Mouse (Mus musculus) retina, postnatal 1 day (tissue): Measurements from ENCODE around the gene Gja5.

Experiments used
- DNase-seq: peaks from one replicate; pipeline ENCODE4 v3.0.0-alpha.2; 2012

The Gja5 gene

GRCm38 (mm10) chr3:96904393-96904792, at the start of gene Gja5:
Gene Gja5 (plus strand): TSS chr3:96904693.
- no peak for DNase-seq

- no peak for DNase-seq
Measured at GRCm38 (mm10) chr3:96855833-96856232, 48.7 kb upstream of the Gja5 start.

- DNase-seq: no peak
Measured at GRCm38 (mm10) chr3:96860498-96860897, 44.0 kb upstream of the Gja5 start.

GRCm38 (mm10) chr3:96867863-96868262, 36.6 kb upstream of the Gja5 start:
- DNase-seq: no peak

- DNase-seq: no peak
Measured at GRCm38 (mm10) chr3:96868566-96868965, 35.9 kb upstream of the Gja5 start.

GRCm38 (mm10) chr3:96869091-96869490, 35.4 kb upstream of the Gja5 start:
- no peak for DNase-seq

- no peak for DNase-seq
Measured at GRCm38 (mm10) chr3:96870270-96870669, 34.2 kb upstream of the Gja5 start.

GRCm38 (mm10) chr3:96871070-96871469, 33.4 kb upstream of the Gja5 start:
- DNase-seq: no peak

- DNase-seq: no peak
Measured at GRCm38 (mm10) chr3:96872501-96872900, 32.0 kb upstream of the Gja5 start.

- DNase-seq: no peak
Measured at GRCm38 (mm10) chr3:96874808-96875571, 29.5 kb upstream of the Gja5 start.

GRCm38 (mm10) chr3:96879536-96879935, 25.0 kb upstream of the Gja5 start:
- no peak for DNase-seq

- no peak for DNase-seq
Measured at GRCm38 (mm10) chr3:96880385-96880784, 24.1 kb upstream of the Gja5 start.

GRCm38 (mm10) chr3:96881557-96881956, 22.9 kb upstream of the Gja5 start:
- no peak for DNase-seq

GRCm38 (mm10) chr3:96882061-96882849, 22.2 kb upstream of the Gja5 start:
- no peak for DNase-seq

GRCm38 (mm10) chr3:96883690-96884089, 20.8 kb upstream of the Gja5 start:
- no peak for DNase-seq

GRCm38 (mm10) chr3:96902336-96902999, 2.0 kb upstream of the Gja5 start:
- DNase-seq: no peak

- DNase-seq: peak; percentile 95
Measured at GRCm38 (mm10) chr3:96904851-96905541, 503 bp downstream of the Gja5 start, which contains the start of gene Gpr89. Gene Gpr89 (minus strand): TSS chr3:96905346.

- DNase-seq: no peak
Measured at GRCm38 (mm10) chr3:96905592-96905991, 1.1 kb downstream of the Gja5 start.

- DNase-seq: no peak
Measured at GRCm38 (mm10) chr3:96920991-96921390, 16.5 kb downstream of the Gja5 start.

- DNase-seq: no peak
Measured at GRCm38 (mm10) chr3:96924631-96925030, 20.1 kb downstream of the Gja5 start.

- peak; percentile 63 for DNase-seq
Measured at GRCm38 (mm10) chr3:96925920-96926319, 21.4 kb downstream of the Gja5 start, which contains the start of gene Gja8. Gene Gja8 (minus strand): TSS chr3:96926020.

GRCm38 (mm10) chr3:96931261-96931681, 26.8 kb downstream of the Gja5 start:
- peak; percentile 78 for DNase-seq

GRCm38 (mm10) chr3:96936241-96936640, 31.7 kb downstream of the Gja5 start:
- DNase-seq: peak; percentile 81
